Mouse (Mus musculus) kidney, adult 2 months (tissue): ENCODE measurements at regions not wholly inside any gene's neighbourhood (a gene's known extent, or its start where the extent isn't known, plus 50 kb on each side); places are given as distances from the start of the nearest gene placed in this dataset.

Experiments
- DNase-seq: peaks from one replicate; pipeline ENCODE4 v3.0.0; 2021
- H3K27ac ChIP-seq: fragments of 200-500 bp; 2 replicates; pipeline ENCODE4 v1.5.1; 2012; ENCODE audit warnings: low read depth, low read length, control low read depth, inconsistent platforms; ENCODE audit not compliant: insufficient read depth
- H3K27me3 ChIP-seq: fragments of 200-500 bp; replicated peaks from 2 replicates; pipeline ENCODE4 v1.6.1; 2012; ENCODE audit warnings: mild to moderate bottlenecking, moderate library complexity, low read length, inconsistent platforms; ENCODE audit not compliant: control insufficient read depth, insufficient read depth
- H3K36me3 ChIP-seq: fragments of 200-500 bp; 2 replicates; pipeline ENCODE4 v1.6.1; 2012; ENCODE audit warnings: mild to moderate bottlenecking, moderate library complexity, low read length, inconsistent platforms; ENCODE audit not compliant: control insufficient read depth, insufficient read depth
- H3K4me1 ChIP-seq: fragments of 200-500 bp; 2 replicates; pipeline ENCODE4 v1.6.1; 2011; ENCODE audit warnings: low read length; ENCODE audit not compliant: control insufficient read depth, insufficient read depth
- H3K4me3 ChIP-seq: fragments of 200-500 bp; 2 replicates; pipeline ENCODE4 v1.5.1; 2011; ENCODE audit warnings: mild to moderate bottlenecking, low read depth, low read length, control low read depth; ENCODE audit not compliant: insufficient read depth
- CTCF ChIP-seq: fragments of 200-500 bp; conservative IDR thresholded peaks from 2 replicates; pipeline ENCODE4 v1.5.1; 2011; ENCODE audit warnings: low read depth, mild to moderate bottlenecking, control low read depth, low read length, moderate library complexity, mixed read lengths; ENCODE audit not compliant: insufficient read depth, insufficient read length
- POLR2A ChIP-seq: fragments of 200-500 bp; IDR thresholded peaks from one replicate; pipeline ENCODE4 v1.6.1; 2011; ENCODE audit warnings: low read depth, low read length, control low read depth
- WGBS: fragments of 180-500 bp; shearing (Covaris S2); methylation state at CpG from one replicate; pipeline ENCODE4 v1.1.7; 2018; 5-methylcytosine and 5-hydroxymethylcytosine counted together

- Histone ChIP-seq H3K27ac (no peak overlapping the region), H3K27me3 (no peaks in the 10 kb centered on the region), H3K4me3 (no peak overlapping the region), H3K36me3 (no peaks in the 10 kb centered on the region), H3K4me1 (no peaks in the 10 kb centered on the region)
- DNase-seq = no peak
- WGBS = 66% methylated on average over 13 of the region's 13 CpGs
- TF ChIP-seq POLR2A = no peak
- TF ChIP-seq CTCF = no peak
Measured at GRCm38 (mm10) chr11:110642485-110642884, 243.6 kb downstream of the Map2k6 start.

GRCm38 (mm10) chr11:110649575-110650210 is 250.8 kb downstream of the Map2k6 start:
- DNase-seq = no peak
- 40% methylated on average over 7 of the region's 7 CpGs for WGBS
- Histone ChIP-seq H3K27ac (no peak overlapping the region), H3K4me1 (no peaks in the 10 kb centered on the region), H3K27me3 (no peaks in the 10 kb centered on the region), H3K4me3 (no peak overlapping the region), H3K36me3 (no peaks in the 10 kb centered on the region)
- no peak for TF ChIP-seq POLR2A
- no peak for TF ChIP-seq CTCF

- Histone ChIP-seq H3K27ac (no peak overlapping the region), H3K36me3 (no peaks in the 10 kb centered on the region), H3K4me1 (no peaks in the 10 kb centered on the region), H3K4me3 (no peak overlapping the region), H3K27me3 (no peaks in the 10 kb centered on the region)
- 49% methylated on average over 3 of the region's 3 CpGs for WGBS
- TF ChIP-seq POLR2A (no peak), CTCF (no peak)
- DNase-seq = no peak
Measured at GRCm38 (mm10) chr11:110652068-110652467, 253.1 kb downstream of the Map2k6 start.

- H3K36me3 ChIP-seq = no peaks in the 10 kb centered on the region
- H3K27ac ChIP-seq = no peak overlapping the region
- no peak for DNase-seq
- no peaks in the 10 kb centered on the region for H3K27me3 ChIP-seq
- WGBS = 85% methylated on average over 11 of the region's 11 CpGs
- no peaks in the 10 kb centered on the region for H3K4me1 ChIP-seq
- TF ChIP-seq CTCF (no peak), POLR2A (no peak)
- H3K4me3 ChIP-seq = no peak overlapping the region
Measured at GRCm38 (mm10) chr11:110656524-110657156, 257.7 kb downstream of the Map2k6 start.

GRCm38 (mm10) chr11:110657854-110658253 is 258.9 kb downstream of the Map2k6 start:
- Histone ChIP-seq H3K4me1 (no peaks in the 10 kb centered on the region), H3K4me3 (no peak overlapping the region), H3K27ac (no peak overlapping the region), H3K36me3 (no peaks in the 10 kb centered on the region), H3K27me3 (no peaks in the 10 kb centered on the region)
- 68% methylated on average over 8 of the region's 8 CpGs for WGBS
- no peak for DNase-seq
- TF ChIP-seq CTCF (no peak), POLR2A (no peak)

GRCm38 (mm10) chr11:110670626-110671508 is 271.9 kb downstream of the Map2k6 start:
- WGBS = 53% methylated on average over 12 of the region's 12 CpGs
- H3K4me3 ChIP-seq = no peak overlapping the region
- H3K27me3 ChIP-seq = no peaks in the 10 kb centered on the region
- TF ChIP-seq CTCF (no peak), POLR2A (no peak)
- no peaks in the 10 kb centered on the region for H3K4me1 ChIP-seq
- no peaks in the 10 kb centered on the region for H3K36me3 ChIP-seq
- DNase-seq = peak; percentile 80
- H3K27ac ChIP-seq = no peak overlapping the region

GRCm38 (mm10) chr11:110672941-110673340 is 274.0 kb downstream of the Map2k6 start:
- no peaks in the 10 kb centered on the region for H3K4me1 ChIP-seq
- no peaks in the 10 kb centered on the region for H3K27me3 ChIP-seq
- H3K36me3 ChIP-seq = no peaks in the 10 kb centered on the region
- TF ChIP-seq CTCF = no peak
- TF ChIP-seq POLR2A = no peak
- WGBS = 84% methylated on average over 1 of the region's 1 CpGs
- no peak for DNase-seq
- H3K4me3 ChIP-seq = no peak overlapping the region
- no peak overlapping the region for H3K27ac ChIP-seq
